Mouse (Mus musculus) T-helper 17 cell (primary cell): Measurements from ENCODE around the gene Lhfp.

Experiments used
- in situ Hi-C, 2 experiments: fragments of 300-600 bp; cut with MboI, MseI; formaldehyde crosslinking; loops; 1 replicate in 1 of 2; 2 replicates in 1 of 2; pipeline ENCODE4 v1.15.1; 2025; ENCODE audit warnings: high pct_unique_total_duplicates in 2 of 2

Lhfp gene

DNA sequence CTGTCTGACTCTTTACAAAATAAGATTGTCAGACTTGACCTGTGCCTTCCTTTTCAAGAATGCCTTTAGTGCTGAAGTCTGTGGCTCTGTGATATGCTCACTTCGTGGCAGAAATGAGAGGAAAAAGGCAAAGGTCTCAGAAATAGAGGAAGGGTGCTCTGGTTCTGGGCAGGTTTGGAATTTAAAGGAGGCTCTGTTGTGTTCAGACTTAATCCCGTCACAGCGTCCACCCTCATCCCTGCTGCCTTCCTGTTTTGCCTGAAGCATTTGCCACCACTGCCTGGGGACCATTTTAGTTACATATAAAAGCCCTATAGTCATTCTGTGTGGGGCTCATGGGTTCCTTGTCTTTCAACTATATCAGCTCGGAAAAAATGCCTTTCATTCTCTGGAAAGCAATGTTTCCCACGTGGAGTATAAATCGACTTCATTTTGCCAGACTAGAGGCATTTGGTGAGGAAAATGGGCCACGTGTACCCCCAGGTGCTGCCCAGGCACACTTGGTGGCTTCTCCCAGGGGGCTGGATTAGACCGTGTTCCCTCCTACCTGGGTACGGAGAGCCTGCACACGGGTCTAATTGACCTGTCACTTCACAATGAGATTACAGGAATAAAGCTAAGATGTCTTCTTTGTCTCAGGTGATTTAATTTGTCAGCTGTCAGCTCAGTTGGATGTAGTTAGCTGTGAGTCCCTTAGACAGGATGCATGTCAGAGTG is 207.0 kb downstream of the Lhfp start:
- in situ Hi-C loops = no loop called here

DNA sequence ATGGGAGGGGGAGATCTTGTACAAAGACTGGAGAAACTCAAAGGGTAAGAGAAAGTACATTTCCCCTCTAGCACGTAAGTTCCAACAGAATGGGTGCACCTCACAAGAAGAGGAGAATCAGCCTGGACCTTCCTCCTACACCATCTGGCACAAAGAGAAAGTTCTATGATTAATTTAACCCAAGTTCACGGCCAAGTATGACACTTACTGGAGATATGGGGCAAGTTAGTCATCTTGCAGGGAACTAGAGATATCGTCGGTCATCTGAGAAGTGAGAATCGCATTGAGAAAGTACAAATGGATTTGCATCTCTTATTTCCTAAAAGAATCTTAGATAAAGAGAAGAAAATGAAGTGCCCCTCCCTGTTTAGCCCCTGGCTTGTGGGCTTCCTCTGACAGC is 211.2 kb downstream of the Lhfp start:
- in situ Hi-C loops = loop anchor here (5.0 to 10.0 kb wide), 2 partner anchors 995 to 1008 kb away; no protein-coding TSS in a partner anchor

DNA sequence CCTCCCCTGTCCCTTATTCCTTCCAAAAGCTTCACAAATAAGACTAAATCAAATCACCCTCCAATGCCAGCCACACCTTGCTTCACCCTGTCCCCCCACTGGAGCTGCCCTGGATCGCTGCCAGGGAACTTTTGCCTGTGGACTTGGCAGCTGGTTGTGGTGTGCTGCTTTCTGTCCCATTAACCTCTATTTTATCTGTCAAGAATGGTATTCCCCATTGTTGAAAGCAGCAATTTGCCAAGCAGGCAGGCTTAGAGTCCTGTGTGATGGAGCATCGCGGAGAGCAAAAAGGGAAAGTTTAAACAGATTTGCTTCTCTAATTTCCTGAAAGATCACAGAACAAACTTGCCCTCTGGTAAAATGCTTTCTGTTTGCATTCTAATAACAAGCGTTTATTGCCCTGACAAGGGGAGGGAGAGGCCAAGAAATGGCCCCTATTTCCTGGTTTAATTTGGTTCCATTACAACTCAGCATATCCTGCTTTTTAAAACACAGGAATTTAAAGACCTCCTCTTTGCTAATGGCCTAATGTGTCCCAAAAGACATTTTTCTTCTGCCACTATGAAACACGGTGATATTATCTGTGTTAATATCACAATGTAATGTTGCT is 212.0 kb downstream of the Lhfp start:
- in situ Hi-C loops = loop anchor here (5.0 to 10.0 kb wide), 2 partner anchors 996 to 1009 kb away; no protein-coding TSS in a partner anchor

DNA sequence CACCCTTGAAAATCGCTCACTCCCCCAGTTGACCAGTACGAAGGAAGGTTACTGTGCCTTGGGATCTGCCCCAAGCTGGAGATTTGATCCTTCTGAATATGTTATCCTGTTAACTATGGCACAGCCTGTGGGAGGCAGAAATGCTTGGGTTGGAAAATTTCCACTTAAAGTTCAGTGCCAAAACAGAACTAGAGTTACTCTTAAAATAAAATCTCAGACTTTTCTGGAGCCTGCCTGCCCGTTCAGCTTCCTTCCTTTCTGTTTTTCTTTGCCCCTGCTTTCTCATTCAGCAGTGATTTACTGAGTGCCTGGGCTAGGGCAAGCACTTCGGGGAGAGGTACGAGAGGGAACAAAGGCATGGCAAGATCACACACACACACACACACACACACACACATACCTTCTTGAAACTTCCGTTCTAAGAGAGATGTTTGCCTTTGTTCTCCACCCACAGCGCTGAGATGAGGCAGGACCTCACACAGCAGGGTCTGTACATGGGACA is 217.4 kb downstream of the Lhfp start:
- in situ Hi-C loops = loop anchor here in 1 of 2 experiments (10.0 kb wide), 1 partner anchor 1014 kb away; no protein-coding TSS in a partner anchor

DNA sequence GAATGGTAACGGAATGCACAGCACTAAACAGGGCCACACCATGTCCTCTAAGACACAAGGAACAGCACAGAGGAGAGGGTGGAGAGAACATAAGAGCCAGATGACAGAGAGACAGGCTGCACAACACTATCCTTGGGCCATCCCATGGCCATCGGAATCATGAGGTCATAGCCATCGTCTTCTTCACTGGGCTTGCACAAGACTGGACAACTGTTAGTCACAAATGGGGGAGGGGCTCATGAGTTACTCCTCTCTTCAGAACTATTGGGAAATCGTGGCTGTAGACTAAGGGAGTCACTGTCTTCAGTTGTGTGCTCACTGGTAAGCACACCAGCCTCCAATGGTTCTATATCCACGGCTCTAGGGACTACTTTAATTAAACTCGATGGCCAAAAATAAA is 224.8 kb downstream of the Lhfp start:
- in situ Hi-C loops = no loop called here

DNA sequence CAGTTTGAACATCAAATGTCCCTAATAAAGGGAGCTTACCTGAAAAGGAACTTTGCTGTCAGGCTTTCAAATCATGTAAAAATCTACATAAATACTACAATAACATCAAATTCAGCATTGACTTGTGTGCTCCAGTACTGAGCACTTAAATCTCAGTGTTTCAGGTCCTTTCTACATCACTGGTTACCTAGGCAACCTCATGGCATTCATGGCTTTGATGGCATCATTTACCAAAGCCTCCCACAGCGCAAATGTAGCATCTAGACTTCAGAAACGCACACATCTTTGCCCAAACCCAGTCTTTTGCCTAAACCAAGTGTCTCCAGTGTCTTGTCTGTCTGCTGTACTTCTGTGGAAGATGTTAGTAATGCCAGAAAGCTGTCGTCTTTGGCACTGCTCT is 225.7 kb downstream of the Lhfp start:
- in situ Hi-C loops = no loop called here

DNA sequence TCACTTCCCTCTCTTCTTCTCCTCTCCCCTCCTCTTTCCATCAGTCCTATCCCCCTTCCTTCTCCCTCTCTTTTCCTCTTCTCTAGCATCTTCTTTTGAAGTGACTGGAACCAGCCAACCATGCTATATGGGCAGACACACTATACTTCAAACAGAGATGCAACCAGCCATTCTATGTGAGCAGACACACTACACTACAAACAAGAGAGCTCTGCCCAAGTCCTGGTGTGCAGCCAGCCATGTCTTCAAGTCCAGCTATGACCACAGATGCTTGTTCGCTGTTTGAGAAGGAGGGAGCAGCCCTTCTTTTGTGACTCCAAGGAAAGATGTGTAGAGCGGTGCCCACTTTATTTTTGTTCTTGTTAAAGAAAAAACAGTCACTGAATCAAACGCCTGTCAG is 231.9 kb downstream of the Lhfp start:
- in situ Hi-C loops = no loop called here

DNA sequence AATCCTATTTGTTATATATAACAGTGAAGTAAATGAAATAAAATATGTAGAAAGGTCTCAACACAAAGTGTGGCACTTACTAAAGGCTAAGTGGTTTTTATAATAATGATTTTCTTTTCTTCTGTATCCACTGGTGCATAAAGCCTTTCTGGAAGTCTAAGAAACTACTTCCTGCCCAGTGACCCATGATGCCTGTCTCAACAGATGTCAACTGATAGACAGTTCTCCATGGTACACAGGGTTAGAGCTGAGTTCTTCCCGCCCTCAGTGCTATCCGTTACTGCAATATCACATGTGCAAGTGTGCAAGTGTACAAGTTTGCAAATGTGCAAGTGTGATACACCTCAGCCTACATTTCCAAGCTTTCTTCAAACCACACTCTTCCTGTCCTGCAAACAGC is 236.7 kb downstream of the Lhfp start:
- in situ Hi-C loops = no loop called here

DNA sequence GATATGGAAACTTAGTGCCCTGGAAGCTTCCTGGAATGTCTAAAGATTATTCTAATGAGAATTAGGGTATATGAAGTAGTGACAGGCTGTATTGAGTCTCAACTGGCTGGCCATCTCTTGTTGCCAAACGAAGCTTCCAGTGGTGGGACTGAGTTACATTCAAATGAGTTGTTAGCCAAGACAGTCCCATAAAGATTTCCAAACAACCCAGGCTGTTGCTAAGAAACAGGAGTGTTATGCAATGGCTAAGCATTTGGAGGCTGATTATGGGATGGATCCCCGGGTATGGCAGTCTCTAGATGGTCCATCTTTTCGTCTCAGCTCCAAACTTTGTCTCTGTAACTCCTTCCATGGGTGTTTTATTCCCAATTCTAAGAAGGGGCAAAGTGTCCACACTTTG is 240.7 kb downstream of the Lhfp start:
- in situ Hi-C loops = loop anchor here in 1 of 2 experiments (5.0 kb wide), 1 partner anchor 95 kb away; no protein-coding TSS in a partner anchor

DNA sequence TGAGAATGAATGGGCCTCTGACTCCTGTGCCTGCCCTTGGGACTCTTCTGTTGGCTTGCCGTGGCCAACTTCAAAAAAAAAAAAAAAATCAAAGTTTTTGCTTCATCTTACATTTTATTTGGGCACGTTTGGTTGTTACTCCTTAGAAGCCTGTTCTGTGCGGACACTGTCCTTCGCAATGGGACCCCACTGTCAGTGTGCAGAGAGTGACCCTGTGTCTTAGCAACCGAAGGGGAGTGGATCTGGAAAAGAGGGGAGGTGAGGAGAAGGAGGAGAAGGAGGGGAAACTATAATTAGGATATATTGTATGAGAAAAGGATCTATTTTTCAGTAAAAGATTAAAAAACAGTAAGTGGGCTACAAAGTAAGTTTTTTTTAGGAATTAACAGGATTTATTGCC is 242.7 kb downstream of the Lhfp start:
- in situ Hi-C loops = loop anchor here in 1 of 2 experiments (5.0 kb wide), 1 partner anchor 93 kb away; no protein-coding TSS in a partner anchor

DNA sequence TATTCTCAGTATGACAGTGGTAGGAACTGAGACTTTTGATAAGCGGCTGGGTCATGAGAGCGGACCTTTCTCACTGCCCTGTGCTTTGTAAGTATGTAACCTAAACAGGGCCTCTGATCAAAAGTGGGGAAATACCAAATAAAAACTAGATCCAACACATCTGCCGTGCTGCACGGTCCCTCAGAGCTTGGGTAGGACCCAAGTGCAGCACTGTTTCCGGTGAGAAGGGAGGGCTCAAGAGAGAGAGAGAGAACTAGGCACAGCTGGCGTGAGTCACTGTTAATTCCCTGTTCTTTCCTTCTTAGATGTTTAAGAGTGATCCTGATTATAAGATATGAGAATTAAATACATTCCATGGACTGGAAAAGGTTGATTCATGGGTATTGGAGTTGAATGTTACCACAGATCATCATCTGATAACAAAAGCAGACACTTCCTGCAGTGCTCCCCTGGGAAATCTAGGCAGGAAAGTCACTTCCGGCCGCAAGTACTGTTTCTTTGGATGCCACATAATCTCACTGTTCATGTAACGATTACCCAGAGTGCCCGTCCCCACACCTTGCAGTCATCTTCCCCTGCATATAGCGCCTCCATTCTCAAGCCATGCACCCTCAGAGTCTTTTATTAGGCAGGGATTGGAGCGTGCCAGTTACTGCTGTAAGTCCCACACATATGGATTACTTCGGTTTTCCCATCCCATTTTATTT is 243.3 kb downstream of the Lhfp start:
- in situ Hi-C loops = loop anchor here in 1 of 2 experiments (5.0 kb wide), 1 partner anchor 93 kb away; no protein-coding TSS in a partner anchor

DNA sequence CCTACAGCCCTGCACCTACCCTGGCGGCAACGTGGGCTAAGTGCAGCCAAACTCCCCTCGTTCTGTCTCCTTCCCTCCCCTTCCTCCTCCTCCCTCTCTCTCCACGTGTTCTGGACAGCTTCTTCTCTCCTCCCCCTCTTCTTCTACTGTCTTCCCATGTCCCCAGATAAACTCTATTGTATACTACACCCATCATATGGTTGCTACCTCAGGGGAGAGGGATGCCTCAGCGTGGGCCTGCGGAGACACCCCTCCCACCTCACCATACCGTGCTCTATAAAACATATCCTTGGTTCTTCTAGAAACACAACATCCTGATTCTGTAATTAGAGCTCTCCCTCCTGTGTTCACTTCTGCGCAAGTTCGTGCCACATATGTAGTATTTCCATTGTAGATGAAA is 247.3 kb downstream of the Lhfp start:
- in situ Hi-C loops = no loop called here

DNA sequence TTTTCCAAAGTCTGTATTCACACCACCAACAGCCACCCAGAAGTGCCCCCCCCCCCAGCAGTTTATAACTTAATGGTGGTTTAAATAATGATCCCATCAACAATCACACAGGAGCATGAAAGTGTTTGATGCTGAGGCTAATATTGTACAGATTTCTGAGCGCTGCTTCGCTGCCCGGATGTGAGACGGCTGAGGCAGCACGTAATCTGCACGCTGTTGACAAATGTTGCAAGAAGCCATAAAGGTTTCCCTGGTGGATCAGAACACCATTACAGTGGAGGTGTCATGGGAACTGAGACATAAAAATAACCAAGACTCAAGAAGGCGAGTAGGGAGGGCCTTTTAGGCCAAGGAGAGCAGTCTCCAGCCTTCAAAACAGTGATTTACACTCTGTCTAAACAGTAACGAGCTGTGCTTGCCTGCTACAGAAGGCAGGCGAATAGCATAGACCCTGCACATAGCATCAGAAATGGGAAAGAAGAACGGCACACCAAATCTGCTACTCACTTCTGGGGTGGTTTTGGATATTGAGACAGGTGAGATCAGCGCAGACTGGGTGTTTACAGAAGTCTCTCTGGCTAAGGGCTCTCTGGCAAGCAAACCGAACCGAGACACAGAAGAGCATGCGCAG is 248.4 kb downstream of the Lhfp start:
- in situ Hi-C loops = no loop called here

DNA sequence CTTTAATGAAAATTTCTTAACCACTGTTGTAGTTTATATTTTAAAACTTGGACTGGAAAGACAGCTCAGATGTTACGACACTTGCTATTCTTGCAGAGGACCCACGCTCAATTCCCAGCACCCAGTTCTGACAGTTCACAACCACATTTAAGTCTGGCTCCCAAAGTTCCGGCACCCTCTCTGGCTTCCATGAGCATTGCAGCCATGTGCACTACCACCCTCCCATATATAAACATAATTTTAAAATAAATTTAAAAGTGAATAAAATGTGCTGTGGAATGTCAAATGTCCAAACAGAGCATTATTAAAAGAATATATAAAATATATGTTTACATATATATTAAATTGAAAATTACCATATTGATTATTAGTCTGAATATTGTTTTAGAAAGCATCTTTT is 249.9 kb downstream of the Lhfp start:
- in situ Hi-C loops = no loop called here

DNA sequence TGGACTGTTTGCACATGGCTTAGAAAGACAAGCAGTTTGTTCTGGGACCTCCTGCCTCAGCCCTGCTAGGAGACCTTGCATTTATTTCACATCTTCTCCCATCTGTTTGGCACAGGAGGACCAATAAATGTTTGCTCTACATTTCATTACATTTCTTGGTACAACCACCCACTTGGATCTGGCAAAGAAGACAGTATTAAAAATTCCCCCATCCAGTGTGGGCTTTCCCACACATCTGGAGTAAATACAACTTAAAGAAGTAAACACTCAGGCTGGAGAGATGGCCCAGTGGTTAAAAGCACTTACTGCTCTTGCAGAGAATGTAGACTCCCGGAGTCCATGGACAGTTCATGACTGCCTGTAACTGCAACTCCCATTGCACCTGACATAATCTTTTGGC is 250.6 kb downstream of the Lhfp start:
- in situ Hi-C loops = no loop called here

DNA sequence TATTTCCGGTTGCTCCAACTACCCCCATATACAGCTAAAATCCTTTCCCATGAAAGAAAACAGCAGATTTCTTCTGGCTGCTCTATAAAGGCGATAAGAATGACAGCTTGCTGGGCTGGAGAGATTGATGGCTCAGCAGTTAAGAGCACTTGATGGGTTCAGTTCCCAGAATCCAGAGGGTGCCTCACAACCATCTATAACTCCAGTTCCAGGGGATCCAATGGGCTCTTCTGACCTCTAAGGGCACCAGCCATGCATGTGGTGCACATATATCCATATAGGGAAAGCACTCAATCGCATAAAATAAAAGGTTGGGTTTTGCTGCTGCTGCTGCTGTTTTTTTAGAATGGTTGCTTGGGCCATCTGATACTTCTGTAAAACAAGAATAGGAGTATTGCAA is 251.1 kb downstream of the Lhfp start:
- in situ Hi-C loops = no loop called here

DNA sequence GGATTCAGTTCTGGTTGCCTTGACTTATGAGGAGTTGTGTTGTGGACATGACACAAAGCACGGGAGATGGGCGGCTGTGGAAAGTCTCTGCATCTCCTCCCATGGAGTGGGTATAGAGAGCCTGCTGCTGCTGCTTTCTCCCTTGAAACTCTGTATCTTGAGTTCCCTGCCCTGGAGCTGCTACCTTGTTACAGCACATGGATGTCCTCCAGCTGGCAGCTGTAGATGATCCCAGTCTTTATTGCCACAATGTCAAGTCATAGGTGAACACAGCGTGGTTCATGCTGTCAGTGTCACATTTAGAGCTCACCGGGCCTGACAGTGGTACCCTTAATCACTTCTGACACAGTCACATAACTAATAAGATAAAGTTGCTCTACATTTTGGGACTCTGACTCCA is 251.7 kb downstream of the Lhfp start:
- in situ Hi-C loops = no loop called here

DNA sequence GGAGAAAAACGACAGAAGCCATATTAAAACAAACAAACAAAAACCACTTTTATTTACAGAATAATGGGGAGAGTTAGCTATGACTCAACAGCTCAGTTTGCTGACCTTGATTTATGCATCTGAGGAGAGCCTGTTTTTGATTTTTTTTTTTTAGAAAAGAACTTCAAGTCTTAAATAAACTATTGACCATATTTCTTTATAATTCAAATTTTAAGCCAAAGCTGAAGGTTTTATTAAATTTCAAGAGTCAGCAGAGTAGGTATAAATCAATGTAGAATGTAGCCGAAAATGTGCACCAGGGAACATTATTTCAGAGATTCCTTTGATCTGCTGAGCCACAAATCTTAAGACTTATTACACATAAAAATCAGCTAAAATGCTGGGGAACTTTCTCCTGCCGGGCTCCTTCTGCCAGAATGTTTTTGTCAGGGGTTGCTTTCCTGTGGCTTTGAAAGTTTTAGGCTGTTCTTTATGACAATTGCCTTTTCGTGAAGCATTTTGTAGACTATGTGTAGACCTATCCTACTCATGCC is 252.6 kb downstream of the Lhfp start:
- in situ Hi-C loops = no loop called here

DNA sequence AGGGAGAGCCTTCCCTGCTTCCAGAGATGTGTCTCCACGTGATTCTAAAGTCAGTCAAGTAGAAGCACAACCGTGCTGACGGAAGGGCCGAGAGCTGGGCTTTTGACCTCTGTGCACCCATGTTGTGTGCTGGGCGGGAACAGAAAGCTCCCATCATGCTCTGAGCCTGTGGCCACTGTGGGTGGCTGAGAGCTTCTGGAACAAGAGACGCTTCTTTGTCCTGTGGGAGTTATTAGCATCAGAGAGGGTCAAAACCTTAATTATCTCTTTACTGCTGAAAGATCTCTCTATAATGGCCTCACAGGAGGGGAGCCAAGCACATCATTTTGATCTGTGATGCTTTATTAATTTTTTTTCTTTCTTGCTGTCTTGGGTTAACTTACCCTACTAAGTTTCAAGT is 253.5 kb downstream of the Lhfp start:
- in situ Hi-C loops = no loop called here

DNA sequence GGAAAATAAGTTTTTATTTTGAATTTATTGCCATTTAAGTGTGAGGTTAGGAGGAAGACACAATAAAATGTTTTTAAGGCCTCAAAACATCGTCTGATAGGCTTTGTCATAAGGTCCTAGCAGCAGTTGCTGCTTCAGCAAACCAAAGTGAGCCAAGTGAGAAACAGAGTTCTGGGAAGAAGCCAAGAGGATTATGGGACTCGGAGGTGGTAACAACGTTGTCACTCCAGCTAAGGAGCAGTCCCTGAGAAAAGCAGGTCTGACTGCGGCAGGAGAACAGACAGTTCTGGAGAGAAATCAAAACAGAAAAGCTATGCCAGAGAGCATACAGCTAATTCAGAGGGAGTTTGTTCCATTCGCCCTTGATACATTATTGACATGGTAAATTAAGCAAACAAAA is 260.5 kb downstream of the Lhfp start:
- in situ Hi-C loops = no loop called here

DNA sequence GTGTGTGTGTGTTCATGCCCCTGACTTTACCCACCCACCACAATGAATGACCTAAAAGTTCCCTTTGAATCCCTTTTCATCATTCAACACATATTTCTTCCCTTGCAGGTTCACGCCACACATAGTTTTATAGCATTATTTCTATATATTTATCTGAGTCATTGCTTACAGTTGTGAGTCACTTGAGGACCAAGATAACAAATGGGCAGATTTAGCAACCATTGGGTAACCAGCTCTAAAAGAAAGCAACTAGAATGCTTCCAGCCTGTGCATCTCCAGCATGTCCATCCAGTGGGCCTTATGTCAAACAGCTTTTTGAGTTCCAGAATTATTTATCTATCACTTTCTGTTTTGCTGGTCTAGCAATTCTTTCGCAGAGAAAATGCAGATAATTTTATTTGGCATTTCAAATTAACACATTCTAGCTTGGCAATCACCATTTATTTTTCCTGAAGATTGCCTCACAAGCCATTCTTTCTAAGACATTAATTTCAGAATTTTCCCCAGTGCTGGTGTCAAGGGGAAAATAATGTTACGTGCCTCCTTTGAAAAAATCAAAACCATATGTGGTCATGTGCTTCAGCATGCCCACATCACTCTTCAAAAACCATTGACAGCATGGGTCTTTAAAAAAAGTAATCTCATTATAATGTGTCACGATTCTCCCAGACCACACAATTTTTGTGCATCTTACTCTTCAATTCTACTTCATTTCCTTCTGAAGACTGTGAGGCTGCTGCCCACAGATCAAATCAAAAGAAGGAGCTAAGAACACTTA is 263.0 kb downstream of the Lhfp start:
- in situ Hi-C loops = no loop called here
